Mouse (Mus musculus) forebrain, embryonic 12.5 days (tissue): ENCODE data around the gene Sgk1. TPM values are rescaled to one million over a fixed set of nuclear protein-coding genes. Genes with fewer than 3 reads are reported as not detected.
"Not testable (repeated sequence)": the region's sequence is repeated elsewhere in the genome, so short reads cannot be mapped to it uniquely, and the experiment has no call there.

Experiments
- ATAC-seq: fragments of 200-750 bp; cut with Nextera tagmentation; 2 replicates; pipeline ENCODE4 v1.8.0; 2017; ENCODE audit warnings: moderate TSS enrichment; ENCODE audit not compliant: low FRiP score
- H3K27ac ChIP-seq: fragments of 300-500 bp; sonication (generic); 2 replicates; pipeline ENCODE4 v1.5.1; 2016; ENCODE audit warnings: mild to moderate bottlenecking
- H3K27me3 ChIP-seq: fragments of 300-500 bp; sonication (generic); 2 replicates; pipeline ENCODE4 v1.6.1; 2016; ENCODE audit warnings: mild to moderate bottlenecking
- H3K36me3 ChIP-seq: fragments of 300-500 bp; sonication (generic); replicated peaks from 2 replicates; pipeline ENCODE4 v1.6.1; 2016; ENCODE audit warnings: mild to moderate bottlenecking
- H3K4me1 ChIP-seq: fragments of 300-500 bp; sonication (generic); 2 replicates; pipeline ENCODE4 v1.6.1; 2016
- H3K4me2 ChIP-seq: fragments of 300-500 bp; sonication (generic); 2 replicates; pipeline ENCODE4 v1.6.1; 2016; ENCODE audit warnings: mild to moderate bottlenecking, moderate library complexity
- H3K4me3 ChIP-seq: fragments of 300-500 bp; sonication (generic); replicated peaks from 2 replicates; pipeline ENCODE4 v1.5.1; 2016; ENCODE audit warnings: mild to moderate bottlenecking
- H3K9ac ChIP-seq: fragments of 300-500 bp; sonication (generic); 2 replicates; pipeline ENCODE4 v1.6.1; 2016; ENCODE audit warnings: mild to moderate bottlenecking
- H3K9me3 ChIP-seq: fragments of 300-500 bp; sonication (generic); 2 replicates; pipeline ENCODE4 v1.6.1; 2016
- WGBS: fragments of 180-500 bp; shearing (Covaris S2); methylation state at CpG from one replicate; pipeline ENCODE4 v1.1.7; 2016; 5-methylcytosine and 5-hydroxymethylcytosine counted together
- polyA plus RNA-seq: library from polyadenylated mRNA; unstranded; fragments of >200 nt; fragmentation: Nextera tagmentation; extraction: Ambion mirVana; gene quantifications from 2 replicates; pipeline ENCODE4 v1.2.1, GENCODE M21; 2016

The Sgk1 gene
- polyA plus RNA-seq, 1 experiment from 2014 or later: 23.7 TPM

GRCm38 (mm10) chr10:21883587-21883986 lies 1.6 kb downstream of the Sgk1 start:
- no peak overlapping the region for H3K9ac ChIP-seq
- H3K9me3 ChIP-seq: no peaks in the 10 kb centered on the region
- peaks cover 9% of the 10 kb centered on the region for H3K27me3 ChIP-seq
- peak; percentile 39; the same call in 1 of the 2 replicates for ATAC-seq
- peak overlapping the region; percentile 53; the same call in 1 of the 2 replicates for H3K27ac ChIP-seq
- peaks cover 23% of the 10 kb centered on the region for H3K4me1 ChIP-seq
- peak overlapping the region; percentile 50 for H3K4me3 ChIP-seq
- no peaks in the 10 kb centered on the region for H3K36me3 ChIP-seq
- peak overlapping the region; percentile 73 for H3K4me2 ChIP-seq
- WGBS: under 1% methylated on average over 12 of the region's 12 CpGs

- H3K9ac ChIP-seq: no peak overlapping the region
- H3K27ac ChIP-seq: no peak overlapping the region
- no peaks in the 10 kb centered on the region for H3K36me3 ChIP-seq
- 0 out of 2 replicates have a peak overlapping the region, but pooled peaks have one; percentile 6 for H3K4me2 ChIP-seq
- no peak overlapping the region for H3K4me3 ChIP-seq
- 71% methylated on average over 3 of the region's 3 CpGs for WGBS
- H3K9me3 ChIP-seq: no peaks in the 10 kb centered on the region
- H3K27me3 ChIP-seq: peaks cover 9% of the 10 kb centered on the region
- ATAC-seq: no peak
- peaks cover 23% of the 10 kb centered on the region for H3K4me1 ChIP-seq
Measured at GRCm38 (mm10) chr10:21884534-21884933, 2.5 kb downstream of the Sgk1 start.

GRCm38 (mm10) chr10:21889141-21889765 lies 7.3 kb downstream of the Sgk1 start:
- ATAC-seq: no peak

GRCm38 (mm10) chr10:21890293-21890692 lies 8.3 kb downstream of the Sgk1 start:
- no peak overlapping the region for H3K4me2 ChIP-seq
- no peak overlapping the region for H3K9ac ChIP-seq
- H3K4me1 ChIP-seq: no peaks in the 10 kb centered on the region
- WGBS: 86% methylated on average over 4 of the region's 4 CpGs
- H3K4me3 ChIP-seq: no peak overlapping the region
- ATAC-seq: no peak
- no peak overlapping the region for H3K27ac ChIP-seq
- H3K36me3 ChIP-seq: no peaks in the 10 kb centered on the region
- H3K9me3 ChIP-seq: no peaks in the 10 kb centered on the region
- H3K27me3 ChIP-seq: no peaks in the 10 kb centered on the region

More at GRCm38 (mm10) chr10:21889141-21889765, 7.3 kb downstream of the Sgk1 start:
- no peak overlapping the region for H3K4me2 ChIP-seq
- no peaks in the 10 kb centered on the region for H3K9me3 ChIP-seq
- no peak overlapping the region for H3K27ac ChIP-seq
- H3K9ac ChIP-seq: no peak overlapping the region
- H3K4me1 ChIP-seq: 0 out of 2 replicates have a peak, but pooled peaks cover 5% of the 10 kb centered on the region
- no peak overlapping the region for H3K4me3 ChIP-seq
- H3K27me3 ChIP-seq: no peaks in the 10 kb centered on the region
- H3K36me3 ChIP-seq: no peaks in the 10 kb centered on the region
- WGBS: 63% methylated on average over 3 of the region's 3 CpGs

GRCm38 (mm10) chr10:21891442-21891841 lies 9.5 kb downstream of the Sgk1 start:
- no peaks in the 10 kb centered on the region for H3K27me3 ChIP-seq
- no peaks in the 10 kb centered on the region for H3K9me3 ChIP-seq
- no peak overlapping the region for H3K4me2 ChIP-seq
- no peaks in the 10 kb centered on the region for H3K4me1 ChIP-seq
- no peak for ATAC-seq
- no peak overlapping the region for H3K9ac ChIP-seq
- H3K27ac ChIP-seq: no peak overlapping the region
- 74% methylated on average over 7 of the region's 7 CpGs for whole genome bisulfite sequencing
- no peaks in the 10 kb centered on the region for H3K36me3 ChIP-seq
- no peak overlapping the region for H3K4me3 ChIP-seq

GRCm38 (mm10) chr10:21892104-21892503 lies 10.1 kb downstream of the Sgk1 start:
- H3K4me1 ChIP-seq: no peaks in the 10 kb centered on the region
- WGBS: 82% methylated on average over 4 of the region's 4 CpGs
- no peak overlapping the region for H3K9ac ChIP-seq
- H3K4me2 ChIP-seq: no peak overlapping the region
- no peak overlapping the region for H3K4me3 ChIP-seq
- H3K27me3 ChIP-seq: no peaks in the 10 kb centered on the region
- H3K9me3 ChIP-seq: no peaks in the 10 kb centered on the region
- no peak overlapping the region for H3K27ac ChIP-seq
- no peak for ATAC-seq
- H3K36me3 ChIP-seq: no peaks in the 10 kb centered on the region

GRCm38 (mm10) chr10:21898417-21898816 lies 16.4 kb downstream of the Sgk1 start:
- Histone ChIP-seq H3K4me3 (no peak overlapping the region), H3K27ac (no peak overlapping the region), H3K36me3 (no peaks in the 10 kb centered on the region), H3K27me3 (no peaks in the 10 kb centered on the region), H3K4me1 (no peaks in the 10 kb centered on the region), H3K9ac (no peak overlapping the region), H3K4me2 (no peak overlapping the region), H3K9me3 (no peaks in the 10 kb centered on the region)
- 92% methylated on average over 4 of the region's 4 CpGs for WGBS
- no peak for ATAC-seq

- H3K27me3 ChIP-seq, H3K27ac ChIP-seq, ATAC-seq, H3K4me3 ChIP-seq, H3K4me2 ChIP-seq, H3K36me3 ChIP-seq, H3K9me3 ChIP-seq, H3K9ac ChIP-seq, H3K4me1 ChIP-seq: not testable (repeated sequence)
- 93% methylated on average over 17 of the region's 17 CpGs for WGBS
Measured at GRCm38 (mm10) chr10:21898851-21899250, 16.9 kb downstream of the Sgk1 start.

- H3K4me3 ChIP-seq: no peak overlapping the region
- ATAC-seq: no peak
- 91% methylated on average over 3 of the region's 3 CpGs for WGBS
- no peaks in the 10 kb centered on the region for H3K27me3 ChIP-seq
- H3K9me3 ChIP-seq: no peaks in the 10 kb centered on the region
- H3K9ac ChIP-seq: no peak overlapping the region
- no peaks in the 10 kb centered on the region for H3K4me1 ChIP-seq
- no peak overlapping the region for H3K27ac ChIP-seq
- H3K36me3 ChIP-seq: no peaks in the 10 kb centered on the region
- H3K4me2 ChIP-seq: no peak overlapping the region
Measured at GRCm38 (mm10) chr10:21899397-21899796, 17.4 kb downstream of the Sgk1 start.

GRCm38 (mm10) chr10:21902152-21903140 lies 20.5 kb downstream of the Sgk1 start:
- no peak overlapping the region for H3K4me3 ChIP-seq
- no peaks in the 10 kb centered on the region for H3K9me3 ChIP-seq
- no peak overlapping the region for H3K27ac ChIP-seq
- WGBS: 88% methylated on average over 10 of the region's 10 CpGs
- ATAC-seq: no peak
- no peak overlapping the region for H3K9ac ChIP-seq
- no peaks in the 10 kb centered on the region for H3K36me3 ChIP-seq
- H3K27me3 ChIP-seq: no peaks in the 10 kb centered on the region
- H3K4me2 ChIP-seq: no peak overlapping the region
- no peaks in the 10 kb centered on the region for H3K4me1 ChIP-seq

- ATAC-seq: no peak
- no peaks in the 10 kb centered on the region for H3K36me3 ChIP-seq
- no peak overlapping the region for H3K4me2 ChIP-seq
- H3K4me3 ChIP-seq: no peak overlapping the region
- no peaks in the 10 kb centered on the region for H3K9me3 ChIP-seq
- 83% methylated on average over 2 of the region's 2 CpGs for WGBS
- H3K4me1 ChIP-seq: no peaks in the 10 kb centered on the region
- H3K27me3 ChIP-seq: no peaks in the 10 kb centered on the region
- no peak overlapping the region for H3K9ac ChIP-seq
- no peak overlapping the region for H3K27ac ChIP-seq
Measured at GRCm38 (mm10) chr10:21904151-21904550, 22.2 kb downstream of the Sgk1 start.

- no peak overlapping the region for H3K4me2 ChIP-seq
- no peaks in the 10 kb centered on the region for H3K4me1 ChIP-seq
- H3K9ac ChIP-seq: no peak overlapping the region
- no peaks in the 10 kb centered on the region for H3K9me3 ChIP-seq
- no peaks in the 10 kb centered on the region for H3K36me3 ChIP-seq
- no peak overlapping the region for H3K4me3 ChIP-seq
- no peak for ATAC-seq
- no peak overlapping the region for H3K27ac ChIP-seq
- 89% methylated on average over 1 of the region's 1 CpGs for WGBS
- no peaks in the 10 kb centered on the region for H3K27me3 ChIP-seq
Measured at GRCm38 (mm10) chr10:21905616-21906015, 23.6 kb downstream of the Sgk1 start.
